Mouse (Mus musculus): ENCODE measurements at regions not wholly inside any gene's neighbourhood (a gene's known extent, or its start where the extent isn't known, plus 50 kb on each side); places are given as distances from the start of the nearest gene placed in this dataset.

GRCm38 (mm10) chr1:85339821-85340220 is 69.5 kb upstream of the C130026I21Rik start:
- peak; percentile 94 for DNase-seq
